Mouse (Mus musculus): ENCODE results near the gene En2.
A peak's percentile ranks its signal among the peaks of the same experiment; 100 is the strongest.

The En2 gene

GRCm38 (mm10) chr5:28159891-28160470, 5.5 kb upstream of the En2 start:
- DNase-seq (ENCODE audit: low spot score): no peak

GRCm38 (mm10) chr5:28161383-28161937, 4.0 kb upstream of the En2 start:
- no peak for DNase-seq (ENCODE audit: low spot score)

GRCm38 (mm10) chr5:28161938-28162402, 3.5 kb upstream of the En2 start:
- DNase-seq (ENCODE audit: low spot score): no peak

- no peak for DNase-seq (ENCODE audit: low spot score)
These were observed 1.6 kb upstream of the En2 start for GRCm38 (mm10) chr5:28163926-28164325.

- no peak for DNase-seq (ENCODE audit: low spot score)
These were observed 1.1 kb downstream of the En2 start for GRCm38 (mm10) chr5:28166256-28167231.

- no peak for DNase-seq (ENCODE audit: low spot score)
These were observed 2.2 kb downstream of the En2 start for GRCm38 (mm10) chr5:28167611-28168252.

- DNase-seq (ENCODE audit: low spot score): no peak
These were observed 3.0 kb downstream of the En2 start for GRCm38 (mm10) chr5:28168253-28169165.

- DNase-seq (ENCODE audit: low spot score): no peak
These were observed 3.8 kb downstream of the En2 start for GRCm38 (mm10) chr5:28169166-28169801.

- DNase-seq (ENCODE audit: low spot score): no peak
These were observed 4.6 kb downstream of the En2 start for GRCm38 (mm10) chr5:28170081-28170480.

GRCm38 (mm10) chr5:28170892-28171291, 5.4 kb downstream of the En2 start:
- DNase-seq (ENCODE audit: low spot score): peak; percentile 52

GRCm38 (mm10) chr5:28171667-28172066, 6.2 kb downstream of the En2 start:
- DNase-seq (ENCODE audit: low spot score): no peak

- no peak for DNase-seq (ENCODE audit: low spot score)
These were observed 6.9 kb downstream of the En2 start for GRCm38 (mm10) chr5:28172261-28172920.

GRCm38 (mm10) chr5:28172921-28173670, 7.6 kb downstream of the En2 start:
- DNase-seq (ENCODE audit: low spot score): no peak

- DNase-seq (ENCODE audit: low spot score): no peak
These were observed 8.2 kb downstream of the En2 start for GRCm38 (mm10) chr5:28173674-28174073.

GRCm38 (mm10) chr5:28174086-28174485, 8.6 kb downstream of the En2 start:
- DNase-seq (ENCODE audit: low spot score): no peak

GRCm38 (mm10) chr5:28174876-28175569, 9.5 kb downstream of the En2 start:
- no peak for DNase-seq (ENCODE audit: low spot score)

- no peak for DNase-seq (ENCODE audit: low spot score)
These were observed 10.1 kb downstream of the En2 start for GRCm38 (mm10) chr5:28175570-28175919.

- DNase-seq (ENCODE audit: low spot score): no peak
These were observed 10.5 kb downstream of the En2 start for GRCm38 (mm10) chr5:28176023-28176422.

- DNase-seq (ENCODE audit: low spot score): no peak
These were observed 11.1 kb downstream of the En2 start for GRCm38 (mm10) chr5:28176585-28176984.

Measured in retina, embryonic 14.5 days (tissue).